Mouse (Mus musculus): ENCODE measurements at regions not wholly inside any gene's neighbourhood (a gene's known extent, or its start where the extent isn't known, plus 50 kb on each side); places are given as distances from the start of the nearest gene placed in this dataset.
A peak's percentile ranks its signal among the peaks of the same experiment; 100 is the strongest.

- WGBS = 71% methylated on average over 4 of the region's 4 CpGs
- ATAC-seq (replicated peaks; ENCODE audit: low FRiP score) = no peak
- no peaks in the 10 kb centered on the region for H3K36me3 ChIP-seq
- H3K27me3 ChIP-seq = no peaks in the 10 kb centered on the region
- H3K4me3 ChIP-seq (replicated peaks) = no peak overlapping the region
- H3K9me3 ChIP-seq (replicated peaks) = no peaks in the 10 kb centered on the region
- no peak overlapping the region for H3K27ac ChIP-seq
- no peaks in the 10 kb centered on the region for H3K4me1 ChIP-seq
- no peak overlapping the region for H3K4me2 ChIP-seq
- H3K9ac ChIP-seq = no peak overlapping the region
Observed at GRCm38 (mm10) chr16:93061475-93062179, 235.7 kb upstream of the Runx1 start.

GRCm38 (mm10) chr16:93056295-93056694 lies 230.3 kb upstream of the Runx1 start:
- no peaks in the 10 kb centered on the region for H3K27me3 ChIP-seq
- H3K36me3 ChIP-seq = no peaks in the 10 kb centered on the region
- no peak overlapping the region for H3K27ac ChIP-seq
- no peaks in the 10 kb centered on the region for H3K9me3 ChIP-seq (replicated peaks)
- H3K4me2 ChIP-seq = no peak overlapping the region
- ATAC-seq (replicated peaks; ENCODE audit: low FRiP score) = no peak
- no peak overlapping the region for H3K9ac ChIP-seq
- H3K4me1 ChIP-seq = no peaks in the 10 kb centered on the region
- H3K4me3 ChIP-seq (replicated peaks) = no peak overlapping the region
- 51% methylated on average over 3 of the region's 3 CpGs for WGBS

DNA sequence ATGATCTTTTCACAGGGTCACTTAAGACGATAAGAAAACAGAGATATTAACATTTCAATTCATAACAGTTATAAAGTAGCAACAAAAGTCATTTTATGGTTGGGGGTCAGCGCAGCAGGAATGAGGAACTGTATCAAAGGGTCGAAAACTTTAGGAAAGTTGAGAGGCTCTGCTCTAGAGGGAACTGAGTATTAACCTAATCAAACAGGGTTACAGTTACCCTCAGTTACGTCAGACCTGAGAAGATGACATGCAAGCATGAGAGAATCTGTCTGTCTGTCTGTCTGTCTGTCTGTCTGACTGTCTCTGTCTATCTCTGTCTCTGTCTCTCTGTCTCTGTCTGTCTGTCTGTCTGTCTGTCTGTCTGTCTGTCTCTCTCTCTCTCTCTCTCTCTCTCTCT lies 229.6 kb upstream of the Runx1 start:
- H3K4me2 ChIP-seq = no peak overlapping the region
- 64% methylated on average over 4 of the region's 4 CpGs for WGBS
- no peak overlapping the region for H3K9ac ChIP-seq
- H3K27ac ChIP-seq = no peak overlapping the region
- H3K4me3 ChIP-seq (replicated peaks) = no peak overlapping the region
- no peaks in the 10 kb centered on the region for H3K9me3 ChIP-seq (replicated peaks)
- no peaks in the 10 kb centered on the region for H3K4me1 ChIP-seq
- no peak for ATAC-seq (replicated peaks; ENCODE audit: low FRiP score)
- no peaks in the 10 kb centered on the region for H3K27me3 ChIP-seq
- H3K36me3 ChIP-seq = no peaks in the 10 kb centered on the region

DNA sequence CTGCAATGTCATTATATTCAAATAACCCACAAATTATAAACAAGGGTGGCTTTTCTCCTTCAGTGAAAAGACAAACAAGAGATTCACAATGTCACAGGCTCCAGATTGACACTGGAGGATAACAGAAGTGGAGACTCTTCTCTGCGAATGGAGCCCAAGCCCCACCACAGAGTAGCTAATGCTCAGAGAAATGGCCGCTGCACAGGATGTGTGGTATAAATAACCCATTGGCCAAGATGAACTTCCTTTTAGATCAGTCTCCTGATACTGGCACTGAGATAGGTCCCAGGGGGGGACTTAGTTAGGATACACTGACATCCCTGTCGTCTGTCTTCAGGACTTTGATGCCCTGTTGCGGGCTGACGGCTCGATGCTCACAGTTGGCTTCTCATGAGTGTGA lies 225.3 kb upstream of the Runx1 start:
- 49% methylated on average over 6 of the region's 6 CpGs for WGBS
- no peak overlapping the region for H3K9ac ChIP-seq
- H3K36me3 ChIP-seq = no peaks in the 10 kb centered on the region
- H3K27ac ChIP-seq = no peak overlapping the region
- H3K4me3 ChIP-seq (replicated peaks) = no peak overlapping the region
- no peak for ATAC-seq (replicated peaks; ENCODE audit: low FRiP score)
- no peak overlapping the region for H3K4me2 ChIP-seq
- H3K27me3 ChIP-seq = peaks cover 3% of the 10 kb centered on the region; the same call in 1 of the 2 replicates
- H3K4me1 ChIP-seq = no peaks in the 10 kb centered on the region
- H3K9me3 ChIP-seq (replicated peaks) = no peaks in the 10 kb centered on the region

GRCm38 (mm10) chr16:93048418-93048932 lies 222.5 kb upstream of the Runx1 start:
- Histone ChIP-seq H3K27ac (no peak overlapping the region), H3K4me1 (peaks cover 1% of the 10 kb centered on the region; the same call in 1 of the 2 replicates), H3K9me3 (replicated peaks) (no peaks in the 10 kb centered on the region), H3K27me3 (peaks cover 3% of the 10 kb centered on the region; the same call in 1 of the 2 replicates), H3K36me3 (no peaks in the 10 kb centered on the region), H3K9ac (no peak overlapping the region), H3K4me3 (replicated peaks) (no peak overlapping the region), H3K4me2 (no peak overlapping the region)
- no peak for ATAC-seq (replicated peaks; ENCODE audit: low FRiP score)
- 85% methylated on average over 9 of the region's 9 CpGs for WGBS

DNA sequence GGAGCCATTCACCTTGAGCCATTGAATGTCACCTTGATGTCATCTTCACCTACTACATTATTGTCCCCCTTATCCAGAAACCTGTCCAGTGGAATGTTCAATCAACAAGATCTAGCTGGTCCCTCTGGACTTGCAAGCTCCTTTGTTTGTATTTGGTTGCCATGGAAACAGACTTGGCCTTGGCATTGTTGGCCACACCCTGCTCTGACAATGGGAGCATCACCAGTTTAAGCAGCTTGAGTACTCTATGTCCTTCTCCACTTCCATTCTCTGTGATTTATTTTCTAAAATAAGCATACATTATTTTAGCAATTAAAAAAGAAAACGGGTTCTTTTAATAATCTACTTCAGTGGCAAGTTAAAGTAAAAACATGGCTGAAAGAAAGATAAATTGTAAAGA lies 221.6 kb upstream of the Runx1 start:
- no peak overlapping the region for H3K4me3 ChIP-seq (replicated peaks)
- ATAC-seq (replicated peaks; ENCODE audit: low FRiP score) = no peak
- WGBS = 90% methylated on average over 1 of the region's 1 CpGs
- H3K27ac ChIP-seq = no peak overlapping the region
- no peak overlapping the region for H3K4me2 ChIP-seq
- no peaks in the 10 kb centered on the region for H3K36me3 ChIP-seq
- H3K4me1 ChIP-seq = peaks cover 10% of the 10 kb centered on the region
- no peaks in the 10 kb centered on the region for H3K9me3 ChIP-seq (replicated peaks)
- peaks cover 3% of the 10 kb centered on the region; the same call in 1 of the 2 replicates for H3K27me3 ChIP-seq
- H3K9ac ChIP-seq = no peak overlapping the region

GRCm38 (mm10) chr16:93046221-93046620 lies 220.3 kb upstream of the Runx1 start:
- H3K4me3 ChIP-seq (replicated peaks) = no peak overlapping the region
- no peaks in the 10 kb centered on the region for H3K36me3 ChIP-seq
- H3K27ac ChIP-seq = no peak overlapping the region
- H3K4me2 ChIP-seq = no peak overlapping the region
- no peaks in the 10 kb centered on the region for H3K9me3 ChIP-seq (replicated peaks)
- peaks cover 11% of the 10 kb centered on the region for H3K4me1 ChIP-seq
- no peak overlapping the region for H3K9ac ChIP-seq
- no peak for ATAC-seq (replicated peaks; ENCODE audit: low FRiP score)
- peaks cover 8% of the 10 kb centered on the region; the same call in 1 of the 2 replicates for H3K27me3 ChIP-seq
- 83% methylated on average over 3 of the region's 3 CpGs for WGBS

- Histone ChIP-seq H3K27ac (no peak overlapping the region), H3K36me3 (no peaks in the 10 kb centered on the region), H3K4me1 (peaks cover 11% of the 10 kb centered on the region), H3K9ac (no peak overlapping the region), H3K9me3 (replicated peaks) (no peaks in the 10 kb centered on the region), H3K27me3 (0 out of 2 replicates have a peak, but pooled peaks cover 4% of the 10 kb centered on the region), H3K4me3 (replicated peaks) (no peak overlapping the region), H3K4me2 (peak overlapping the region; percentile 9; the same call in 1 of the 2 replicates)
- no peak for ATAC-seq (replicated peaks; ENCODE audit: low FRiP score)
- WGBS = 24% methylated on average over 9 of the region's 9 CpGs
Observed at GRCm38 (mm10) chr16:93043355-93043754, 217.4 kb upstream of the Runx1 start.

DNA sequence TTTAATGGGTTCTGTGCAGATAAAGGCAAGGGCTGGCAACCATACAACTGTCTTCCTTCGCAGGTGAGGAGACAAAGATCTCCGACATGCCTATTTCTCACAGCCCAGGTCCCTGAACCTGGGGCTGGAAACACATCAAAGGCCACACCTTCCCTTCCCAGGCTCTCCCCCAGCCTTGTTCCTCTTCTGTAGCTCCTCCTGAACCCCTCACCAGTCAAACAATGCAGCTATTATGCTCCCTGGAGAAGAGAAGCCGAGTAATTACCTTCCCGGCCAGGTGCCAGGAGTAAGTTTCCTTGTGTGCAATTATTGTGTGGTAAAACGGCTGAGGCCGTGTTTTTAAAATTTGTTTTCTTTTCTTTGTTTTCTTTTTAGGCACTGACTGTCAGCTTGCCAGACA lies 217.0 kb upstream of the Runx1 start:
- Histone ChIP-seq H3K27ac (no peak overlapping the region), H3K4me3 (replicated peaks) (no peak overlapping the region), H3K9ac (no peak overlapping the region), H3K9me3 (replicated peaks) (no peaks in the 10 kb centered on the region), H3K27me3 (0 out of 2 replicates have a peak, but pooled peaks cover 4% of the 10 kb centered on the region), H3K4me2 (peak overlapping the region; percentile 9; the same call in 1 of the 2 replicates), H3K4me1 (peaks cover 11% of the 10 kb centered on the region), H3K36me3 (no peaks in the 10 kb centered on the region)
- ATAC-seq (replicated peaks; ENCODE audit: low FRiP score) = 0 out of 2 replicates have a peak, but pooled peaks have one; percentile 15
- 16% methylated on average over 6 of the region's 6 CpGs for WGBS

DNA sequence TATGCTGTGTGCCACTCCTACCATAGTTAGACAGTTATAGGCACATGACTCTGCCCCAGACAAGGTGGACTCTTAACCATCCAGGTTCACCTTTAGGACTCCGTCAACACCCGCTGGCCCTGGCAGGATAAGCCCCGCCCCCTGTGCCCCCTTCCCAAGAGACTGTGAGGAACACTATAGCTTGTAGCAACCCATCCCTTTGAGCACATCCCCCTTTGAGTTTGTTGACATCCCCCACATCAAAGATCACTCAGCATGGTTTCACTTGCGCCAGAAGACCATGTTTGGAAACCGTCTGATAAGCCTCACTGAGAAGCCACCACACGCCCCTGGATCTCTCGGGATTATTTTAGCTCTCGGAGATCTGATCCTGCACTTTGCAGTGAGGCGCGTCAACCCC lies 216.5 kb upstream of the Runx1 start:
- Histone ChIP-seq H3K27me3 (0 out of 2 replicates have a peak, but pooled peaks cover 4% of the 10 kb centered on the region), H3K4me2 (peak overlapping the region; percentile 9; the same call in 1 of the 2 replicates), H3K27ac (no peak overlapping the region), H3K36me3 (no peaks in the 10 kb centered on the region), H3K4me1 (peaks cover 11% of the 10 kb centered on the region), H3K9me3 (replicated peaks) (no peaks in the 10 kb centered on the region), H3K4me3 (replicated peaks) (no peak overlapping the region), H3K9ac (no peak overlapping the region)
- no peak; the same call in 1 of the 2 replicates for ATAC-seq (replicated peaks; ENCODE audit: low FRiP score)
- WGBS = 46% methylated on average over 10 of the region's 10 CpGs

DNA sequence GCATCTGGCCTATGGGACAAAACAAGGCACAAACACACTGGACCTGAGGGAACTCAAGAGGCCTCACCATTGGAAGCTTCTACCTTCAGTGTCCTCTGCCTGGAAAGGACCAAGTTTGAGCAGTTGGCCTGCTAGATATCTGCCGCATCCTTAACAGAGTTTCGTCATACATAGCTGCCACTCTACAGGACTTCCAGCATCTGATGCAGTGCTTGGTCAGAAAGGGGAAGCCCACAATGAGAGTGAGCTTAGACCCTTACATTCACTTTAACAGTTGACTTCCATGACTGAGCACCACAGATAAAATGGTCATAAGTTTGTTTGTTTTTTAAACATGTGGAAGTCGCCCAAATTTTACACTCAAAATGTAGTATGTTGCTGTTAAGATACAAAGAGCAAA lies 215.9 kb upstream of the Runx1 start:
- H3K9ac ChIP-seq = no peak overlapping the region
- no peaks in the 10 kb centered on the region for H3K9me3 ChIP-seq (replicated peaks)
- no peak for ATAC-seq (replicated peaks; ENCODE audit: low FRiP score)
- 0 out of 2 replicates have a peak, but pooled peaks cover 4% of the 10 kb centered on the region for H3K27me3 ChIP-seq
- no peak overlapping the region for H3K4me3 ChIP-seq (replicated peaks)
- H3K4me1 ChIP-seq = peaks cover 11% of the 10 kb centered on the region
- no peak overlapping the region for H3K27ac ChIP-seq
- no peak overlapping the region for H3K4me2 ChIP-seq
- no peaks in the 10 kb centered on the region for H3K36me3 ChIP-seq
- 90% methylated on average over 3 of the region's 3 CpGs for WGBS

GRCm38 (mm10) chr16:93041399-93041798 lies 215.4 kb upstream of the Runx1 start:
- H3K4me2 ChIP-seq = no peak overlapping the region
- H3K4me1 ChIP-seq = peaks cover 11% of the 10 kb centered on the region
- no peaks in the 10 kb centered on the region for H3K9me3 ChIP-seq (replicated peaks)
- 0 out of 2 replicates have a peak, but pooled peaks cover 4% of the 10 kb centered on the region for H3K27me3 ChIP-seq
- ATAC-seq (replicated peaks; ENCODE audit: low FRiP score) = no peak
- no peak overlapping the region for H3K4me3 ChIP-seq (replicated peaks)
- H3K27ac ChIP-seq = no peak overlapping the region
- no peak overlapping the region for H3K9ac ChIP-seq
- no peaks in the 10 kb centered on the region for H3K36me3 ChIP-seq

Measured in kidney, embryonic 15.5 days (tissue).